Mouse (Mus musculus) mouse embryonic stem cell (cell line): ENCODE results near the gene Bcl2l11.
"Not testable (repeated sequence)": the region's sequence is repeated elsewhere in the genome, so short reads cannot be mapped to it uniquely, and the experiment has no call there.

Experiments used
- in situ Hi-C, 2 experiments: fragments of 300-500 bp; cut with MboI; formaldehyde crosslinking; loops; 1 replicate in 1 of 2; 3 replicates in 1 of 2; pipeline ENCODE4 v1.14.3; 2019 to 2020; ENCODE audit warnings: low sequenced_read_pairs in 2 of 2, low pct_unique_long_range_greater_than_20kb in 1 of 2, mixed read lengths in 1 of 2; ENCODE audit not compliant: unreplicated experiment in 1 of 2

The Bcl2l11 gene

GRCm38 (mm10) chr2:128125635-128126470 is at the start of gene Bcl2l11:
TSS of gene Bcl2l11 (plus strand) at chr2:128126038.
- in situ Hi-C loops = no loop called here

GRCm38 (mm10) chr2:128076936-128077335 is 48.9 kb upstream of the Bcl2l11 start:
- in situ Hi-C loops = no loop called here

GRCm38 (mm10) chr2:128078859-128079258 is 47.0 kb upstream of the Bcl2l11 start:
- in situ Hi-C loops = no loop called here

- in situ Hi-C loops = no loop called here
Observed at GRCm38 (mm10) chr2:128079316-128079715, 46.5 kb upstream of the Bcl2l11 start.

GRCm38 (mm10) chr2:128083844-128084243 is 42.0 kb upstream of the Bcl2l11 start:
- in situ Hi-C loops = no loop called here

GRCm38 (mm10) chr2:128084607-128085006 is 41.2 kb upstream of the Bcl2l11 start:
- in situ Hi-C loops = no loop called here

- in situ Hi-C loops = no loop called here
Observed at GRCm38 (mm10) chr2:128085481-128085880, 40.4 kb upstream of the Bcl2l11 start.

- in situ Hi-C loops = no loop called here
Observed at GRCm38 (mm10) chr2:128086301-128086886, 39.4 kb upstream of the Bcl2l11 start.

GRCm38 (mm10) chr2:128086996-128087526 is 38.8 kb upstream of the Bcl2l11 start:
- in situ Hi-C loops = no loop called here

GRCm38 (mm10) chr2:128087798-128088545 is 37.9 kb upstream of the Bcl2l11 start:
- in situ Hi-C loops = no loop called here

GRCm38 (mm10) chr2:128090283-128090885 is 35.5 kb upstream of the Bcl2l11 start:
- in situ Hi-C loops = no loop called here

- in situ Hi-C loops = no loop called here
Observed at GRCm38 (mm10) chr2:128091431-128092369, 34.1 kb upstream of the Bcl2l11 start.

GRCm38 (mm10) chr2:128092451-128092850 is 33.4 kb upstream of the Bcl2l11 start:
- in situ Hi-C loops = no loop called here

- in situ Hi-C loops = no loop called here
Observed at GRCm38 (mm10) chr2:128094196-128094595, 31.6 kb upstream of the Bcl2l11 start.

- in situ Hi-C loops = no loop called here
Observed at GRCm38 (mm10) chr2:128094602-128095001, 31.2 kb upstream of the Bcl2l11 start.

GRCm38 (mm10) chr2:128095270-128095669 is 30.6 kb upstream of the Bcl2l11 start:
- in situ Hi-C loops = no loop called here

- in situ Hi-C loops = no loop called here
Observed at GRCm38 (mm10) chr2:128096070-128096469, 29.8 kb upstream of the Bcl2l11 start.

GRCm38 (mm10) chr2:128098118-128098517 is 27.7 kb upstream of the Bcl2l11 start:
- in situ Hi-C loops = not testable (repeated sequence)
